Mouse (Mus musculus) gastrocnemius, postnatal 25 days (tissue): ENCODE results near the gene Spata16. TPM values are rescaled to one million over a fixed set of nuclear protein-coding genes. Genes with fewer than 3 reads are reported as not detected.

ENCODE experiments used
- DNase-seq: peaks from one replicate; pipeline ENCODE4 v3.0.0; 2022
- total RNA-seq, 2 experiments: library from RNA; stranded (reverse); gene quantifications; 1 replicate in 1 of 2; 2 replicates in 1 of 2; pipeline ENCODE4 v1.2.3; 2021

Gene Spata16
- total RNA-seq, 2 experiments from 2014 or later, result not detected

GRCm38 (mm10) chr3:26832954-26833353 is 195.5 kb downstream of the Spata16 start:
- no peak for DNase-seq

GRCm38 (mm10) chr3:26834178-26835050 is 197.0 kb downstream of the Spata16 start:
- no peak for DNase-seq

GRCm38 (mm10) chr3:26835051-26835755 is 197.8 kb downstream of the Spata16 start:
- DNase-seq, result no peak

- no peak for DNase-seq
These were observed 207.6 kb downstream of the Spata16 start for GRCm38 (mm10) chr3:26845041-26845440.

- no peak for DNase-seq
These were observed 210.5 kb downstream of the Spata16 start for GRCm38 (mm10) chr3:26847935-26848334.

- DNase-seq, result no peak
These were observed 212.8 kb downstream of the Spata16 start for GRCm38 (mm10) chr3:26850207-26850606.

- DNase-seq, result no peak
These were observed 213.5 kb downstream of the Spata16 start for GRCm38 (mm10) chr3:26850691-26851563.

- no peak for DNase-seq
These were observed 216.1 kb downstream of the Spata16 start for GRCm38 (mm10) chr3:26853557-26853956.

- DNase-seq, result no peak
These were observed 237.3 kb downstream of the Spata16 start for GRCm38 (mm10) chr3:26874706-26875105.

GRCm38 (mm10) chr3:26877291-26877690 is 239.9 kb downstream of the Spata16 start:
- DNase-seq, result no peak

GRCm38 (mm10) chr3:26916607-26917006 is 279.2 kb downstream of the Spata16 start:
- DNase-seq, result no peak

- DNase-seq, result no peak
These were observed 283.6 kb downstream of the Spata16 start for GRCm38 (mm10) chr3:26920986-26921385.

- DNase-seq, result no peak
These were observed 284.2 kb downstream of the Spata16 start for GRCm38 (mm10) chr3:26921576-26921975.

- DNase-seq, result no peak
These were observed 286.0 kb downstream of the Spata16 start for GRCm38 (mm10) chr3:26923391-26923790.

GRCm38 (mm10) chr3:26924212-26924611 is 286.8 kb downstream of the Spata16 start:
- DNase-seq, result no peak

- DNase-seq, result no peak
These were observed 295.7 kb downstream of the Spata16 start for GRCm38 (mm10) chr3:26933079-26933478.

GRCm38 (mm10) chr3:26936897-26937590 is 299.6 kb downstream of the Spata16 start:
- DNase-seq, result no peak

GRCm38 (mm10) chr3:26966776-26967175 is 329.4 kb downstream of the Spata16 start:
- no peak for DNase-seq

- no peak for DNase-seq
These were observed 331.6 kb downstream of the Spata16 start for GRCm38 (mm10) chr3:26968852-26969513.

GRCm38 (mm10) chr3:26970529-26970928 is 333.1 kb downstream of the Spata16 start:
- no peak for DNase-seq

GRCm38 (mm10) chr3:26971276-26971675 is 333.9 kb downstream of the Spata16 start:
- DNase-seq, result no peak
